Comparison of ENCODE assay signal across 8 mouse cellular contexts in genomic region chr5:143561544-143562185, GRCm38 (mm10). TPM values are rescaled to one million over a fixed set of nuclear protein-coding genes. Genes with fewer than 3 reads are reported as not detected.
DNase-seq lines count a peak whose midpoint lies in the region; ATAC-seq and TF ChIP-seq lines count a peak whose summit lies in the region.

No protein-coding gene starts in this region.

- no peak overlapping the region for H3K9ac ChIP-seq in hindbrain, postnatal 0 days (replicated peaks; ENCODE audit: low read length)
- H3K9ac ChIP-seq in hindbrain, embryonic 14.5 days: no peak overlapping the region
- H3K9ac ChIP-seq in stomach, embryonic 15.5 days: no peak overlapping the region
- H3K9ac ChIP-seq in midbrain, embryonic 16.5 days (ENCODE audit: low read depth, low read length): no peak overlapping the region

- 74% methylated on average over 14 of the region's 14 CpGs for WGBS in hindbrain, postnatal 0 days
- WGBS in hindbrain, embryonic 14.5 days: 71% methylated on average over 14 of the region's 14 CpGs
- 79% methylated on average over 14 of the region's 14 CpGs for WGBS in stomach, embryonic 15.5 days
- 73% methylated on average over 14 of the region's 14 CpGs for WGBS in midbrain, embryonic 16.5 days

- 0 out of 2 replicates have a peak, but pooled peaks cover 4% of the 10 kb centered on the region for H3K36me3 ChIP-seq in hindbrain, postnatal 0 days (ENCODE audit: insufficient read depth, low read length)
- peaks cover 23% of the 10 kb centered on the region for H3K36me3 ChIP-seq in hindbrain, embryonic 14.5 days (replicated peaks; ENCODE audit: control insufficient read depth, insufficient read depth)
- H3K36me3 ChIP-seq in stomach, embryonic 15.5 days: no peaks in the 10 kb centered on the region
- no peaks in the 10 kb centered on the region; the same call in 1 of the 2 replicates for H3K36me3 ChIP-seq in midbrain, embryonic 16.5 days (ENCODE audit: control insufficient read depth, insufficient read depth, low read length)

- no peak overlapping the region for H3K4me2 ChIP-seq in hindbrain, postnatal 0 days (ENCODE audit: low read depth, low read length)
- no peak overlapping the region for H3K4me2 ChIP-seq in hindbrain, embryonic 14.5 days (replicated peaks)
- H3K4me2 ChIP-seq in stomach, embryonic 15.5 days: no peak overlapping the region
- H3K4me2 ChIP-seq in midbrain, embryonic 16.5 days (ENCODE audit: low read length): no peak overlapping the region

- H3K27ac ChIP-seq in hindbrain, postnatal 0 days: no peak overlapping the region
- H3K27ac ChIP-seq in hindbrain, embryonic 14.5 days: no peak overlapping the region
- no peak overlapping the region for H3K27ac ChIP-seq in stomach, embryonic 15.5 days
- H3K27ac ChIP-seq in midbrain, embryonic 16.5 days (ENCODE audit: low read length): no peak overlapping the region

- no peaks in the 10 kb centered on the region for H3K4me1 ChIP-seq in hindbrain, postnatal 0 days (ENCODE audit: insufficient read depth, low read length)
- no peaks in the 10 kb centered on the region for H3K4me1 ChIP-seq in hindbrain, embryonic 14.5 days (replicated peaks; ENCODE audit: control insufficient read depth, insufficient read depth, low read length)
- no peaks in the 10 kb centered on the region for H3K4me1 ChIP-seq in stomach, embryonic 15.5 days
- no peaks in the 10 kb centered on the region for H3K4me1 ChIP-seq in midbrain, embryonic 16.5 days (ENCODE audit: control insufficient read depth, insufficient read depth, low read length)

- no peak for DNase-seq in hindbrain, postnatal 0 days (ENCODE audit: low spot score)
- DNase-seq in hindbrain, embryonic 14.5 days (ENCODE audit: low spot score): no peak
- DNase-seq in ZHBTc4 (ENCODE audit: low read depth, low spot score) (peak; percentile 44), liver (peak; percentile 88)
- DNase-seq in neural tube, embryonic 10.5 days (ENCODE audit: extremely low spot score, low spot score): no peak

- TF ChIP-seq CTCF in hindbrain, postnatal 0 days (IDR thresholded peaks at IDR 0.05; ENCODE audit: low read depth): no peak

- H3K9me3 ChIP-seq in hindbrain, postnatal 0 days (ENCODE audit: low read length): no peaks in the 10 kb centered on the region
- no peaks in the 10 kb centered on the region for H3K9me3 ChIP-seq in hindbrain, embryonic 14.5 days (ENCODE audit: control insufficient read depth, low read length)
- no peaks in the 10 kb centered on the region for H3K9me3 ChIP-seq in stomach, embryonic 15.5 days
- H3K9me3 ChIP-seq in midbrain, embryonic 16.5 days (replicated peaks; ENCODE audit: control insufficient read depth, low read length, poor library complexity, severe bottlenecking): no peaks in the 10 kb centered on the region

- ATAC-seq in hindbrain, postnatal 0 days: 0 out of 2 replicates have a peak, but pooled peaks have one; percentile 43
- ATAC-seq in hindbrain, embryonic 14.5 days (ENCODE audit: low FRiP score): no peak
- ATAC-seq in granulocyte monocyte progenitor cell, adult 5-6 weeks (replicated peaks; ENCODE audit: poor library complexity, severe bottlenecking): peak; percentile 56
- peak; percentile 93 for ATAC-seq in stomach, embryonic 15.5 days (ENCODE audit: insufficient read depth, low FRiP score, low read depth)
- ATAC-seq in midbrain, embryonic 16.5 days: no peak

- H3K4me3 ChIP-seq in hindbrain, postnatal 0 days (ENCODE audit: low read length): no peak overlapping the region
- no peak overlapping the region for H3K4me3 ChIP-seq in hindbrain, embryonic 14.5 days (replicated peaks; ENCODE audit: low read length)
- no peak overlapping the region for H3K4me3 ChIP-seq in stomach, embryonic 15.5 days (replicated peaks)
- no peak overlapping the region for H3K4me3 ChIP-seq in midbrain, embryonic 16.5 days (ENCODE audit: low read depth, low read length)

- no peaks in the 10 kb centered on the region for H3K27me3 ChIP-seq in hindbrain, postnatal 0 days (ENCODE audit: insufficient read depth, low read length)
- no peaks in the 10 kb centered on the region for H3K27me3 ChIP-seq in hindbrain, embryonic 14.5 days (ENCODE audit: control insufficient read depth, insufficient read depth, low read length)
- H3K27me3 ChIP-seq in stomach, embryonic 15.5 days (replicated peaks): no peaks in the 10 kb centered on the region
- no peaks in the 10 kb centered on the region for H3K27me3 ChIP-seq in midbrain, embryonic 16.5 days (ENCODE audit: control insufficient read depth, insufficient read depth, low read depth, low read length)

RNA-seq across cellular contexts. Expression of gene Rac1, which starts 33.8 kb away (rescaled TPM):
- total RNA-seq in hindbrain, postnatal 0 days (2014; rRNA removed): 143 and 148 TPM in 2 replicates
- polyA plus RNA-seq in hindbrain, postnatal 0 days (2015; fragmentation: Nextera tagmentation; extraction: Ambion mirVana): 412 and 436 TPM in 2 replicates
- polyA plus RNA-seq in hindbrain, embryonic 14.5 days (2014; fragmentation: Nextera tagmentation; extraction: Ambion mirVana): 473 and 504 TPM in 2 replicates
- 349 and 471 TPM in 2 replicates for total RNA-seq in granulocyte monocyte progenitor cell, adult 5-6 weeks (2014; fragmentation: Nextera tagmentation)
- total RNA-seq in granulocyte monocyte progenitor cell, adult 5-6 weeks (2017): 118 and 134 TPM in 2 replicates
- polyA plus RNA-seq in stomach, embryonic 15.5 days (2015; fragmentation: Nextera tagmentation; extraction: Ambion mirVana): 425 and 464 TPM in 2 replicates
- 378 and 409 TPM in 2 replicates for polyA plus RNA-seq in midbrain, embryonic 16.5 days (2015; fragmentation: Nextera tagmentation; extraction: Ambion mirVana)

Comparison
In these comparisons a context has a peak if more than half of its experiments do, and no peak if none do; other contexts are left out.
1. ATAC-seq: peak in hindbrain, postnatal 0 days (single experiment), granulocyte monocyte progenitor cell, adult 5-6 weeks (single experiment) and stomach, embryonic 15.5 days (single experiment); none in hindbrain, embryonic 14.5 days (single experiment) and midbrain, embryonic 16.5 days (single experiment).
2. DNase-seq: peak in ZHBTc4 (single experiment) and liver (single experiment); none in hindbrain, postnatal 0 days (single experiment), hindbrain, embryonic 14.5 days (single experiment) and neural tube, embryonic 10.5 days (single experiment).